Mouse (Mus musculus) kidney, postnatal 25 days (tissue): Measurements from ENCODE around the gene Cenpm.

Source experiments
- DNase-seq, 2 experiments: peaks; one replicate each; pipeline ENCODE4 v3.0.0; 2021; ENCODE audit warnings: mixed read lengths in 2 of 2

Gene Cenpm

GRCm38 (mm10) chr15:82236565-82236964 is 8.0 kb downstream of the Cenpm start:
- peak; percentile 80 to 85 for DNase-seq

GRCm38 (mm10) chr15:82235661-82236060 is 8.9 kb downstream of the Cenpm start:
- no peak for DNase-seq

GRCm38 (mm10) chr15:82232651-82233050 is 11.9 kb downstream of the Cenpm start:
- DNase-seq = no peak

GRCm38 (mm10) chr15:82231591-82232378 is 12.8 kb downstream of the Cenpm start:
- no peak for DNase-seq

GRCm38 (mm10) chr15:82231100-82231499 is 13.4 kb downstream of the Cenpm start:
- no peak for DNase-seq

- DNase-seq = no peak
Observed at GRCm38 (mm10) chr15:82230098-82230611, 14.4 kb downstream of the Cenpm start.

GRCm38 (mm10) chr15:82229542-82230045 is 15.0 kb downstream of the Cenpm start:
- no peak for DNase-seq

- DNase-seq = no peak
Observed at GRCm38 (mm10) chr15:82225769-82226168, 18.8 kb downstream of the Cenpm start.

GRCm38 (mm10) chr15:82224602-82225215 is 19.8 kb downstream of the Cenpm start:
- no peak for DNase-seq

- DNase-seq = no peak
Observed at GRCm38 (mm10) chr15:82223657-82224601, 20.6 kb downstream of the Cenpm start, which contains the start of gene Tnfrsf13c. Tnfrsf13c (minus strand) TSS chr15:82224369.

- no peak for DNase-seq
Observed at GRCm38 (mm10) chr15:82223251-82223650, 21.3 kb downstream of the Cenpm start.

- no peak for DNase-seq
Observed at GRCm38 (mm10) chr15:82221104-82221860, 23.3 kb downstream of the Cenpm start.

GRCm38 (mm10) chr15:82220003-82220675 is 24.4 kb downstream of the Cenpm start:
- DNase-seq = no peak

- DNase-seq = no peak
Observed at GRCm38 (mm10) chr15:82218778-82219666, 25.5 kb downstream of the Cenpm start.

GRCm38 (mm10) chr15:82217980-82218379 is 26.6 kb downstream of the Cenpm start:
- DNase-seq = no peak

- DNase-seq = no peak
Observed at GRCm38 (mm10) chr15:82217039-82217438, 27.5 kb downstream of the Cenpm start.

- DNase-seq = no peak
Observed at GRCm38 (mm10) chr15:82216142-82216827, 28.3 kb downstream of the Cenpm start.

GRCm38 (mm10) chr15:82215332-82216046 is 29.1 kb downstream of the Cenpm start:
- no peak for DNase-seq

- DNase-seq = no peak
Observed at GRCm38 (mm10) chr15:82213222-82213621, 31.3 kb downstream of the Cenpm start.
